Mouse (Mus musculus) layer of hippocampus, adult 2 months (tissue): ENCODE results near the gene Blm. TPM values are rescaled to one million over a fixed set of nuclear protein-coding genes. Genes with fewer than 3 reads are reported as not detected.

Source experiments
- DNase-seq, 2 experiments: peaks; one replicate each; pipeline ENCODE4 v3.0.0; 2022; ENCODE audit warnings: low spot score in 2 of 2
- H3K27ac ChIP-seq: fragments of 200-600 bp; 2 replicates; pipeline ENCODE4 v1.8.1; 2022
- H3K4me3 ChIP-seq: fragments of 200-600 bp; 2 replicates; pipeline ENCODE4 v1.8.1; 2022; ENCODE audit warnings: mild to moderate bottlenecking
- CTCF ChIP-seq: fragments of 200-600 bp; conservative IDR thresholded peaks from 2 replicates; pipeline ENCODE4 v1.8.1; 2022; ENCODE audit warnings: antibody characterized with exemption, mild to moderate bottlenecking, moderate library complexity
- long read RNA-seq, 2 experiments: library from polyadenylated mRNA; stranded (forward); transcript quantifications; one replicate each; pipeline ENCODE4 v2.0.0; 2021; ENCODE audit warnings: borderline mapping rate in 2 of 2
- total RNA-seq, 2 experiments: library from RNA; stranded (reverse); gene quantifications; 2 replicates each; pipeline ENCODE4 v1.2.3; 2021

Gene Blm
- 1 to 10 TPM; 3.1 to 4.3 TPM for total RNA-seq
- long read RNA-seq, experiment 1, result 0 reads
- long read RNA-seq, experiment 2, partial matches to known transcripts, result 1 of 2 reads
- long read RNA-seq, experiment 2, other reads (novel, unspliced or antisense), result 1 of 2 reads

DNA sequence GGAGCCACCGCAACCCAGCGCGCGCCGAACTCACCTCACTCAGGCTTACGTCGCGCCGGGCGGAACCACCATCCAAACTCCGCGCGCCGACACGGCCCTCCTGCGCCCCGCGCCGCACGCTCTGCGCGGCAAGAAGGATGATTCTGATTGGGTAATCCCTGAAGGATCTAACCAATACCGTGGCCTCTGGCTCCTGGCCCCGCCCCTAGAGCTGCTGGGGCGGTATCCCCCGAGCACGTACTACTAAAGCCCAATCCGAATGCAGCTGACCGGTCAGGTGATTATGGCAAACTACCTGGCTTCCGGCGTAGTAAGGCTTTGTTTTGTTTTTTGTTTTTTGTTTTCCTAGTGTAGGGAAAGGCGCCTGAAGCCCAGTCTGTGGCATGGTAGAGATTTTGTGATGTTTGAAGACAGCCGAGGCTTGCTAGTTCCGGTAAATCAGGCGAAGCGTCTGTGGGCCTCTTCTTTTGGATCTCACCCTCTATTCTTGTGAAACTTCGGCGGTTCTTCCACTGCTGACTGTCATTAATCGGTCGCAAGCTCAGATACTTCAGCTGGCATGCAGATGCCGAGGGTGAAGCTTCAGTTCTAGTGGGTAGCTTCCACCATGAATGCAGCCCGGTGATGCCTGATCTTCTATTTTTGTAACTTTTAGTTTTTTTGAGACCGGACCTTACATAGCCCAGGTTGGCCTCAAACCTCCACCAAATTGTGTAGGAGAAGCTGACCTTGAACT, at the start of gene Blm:
Blm (minus strand) TSS at position 111 of the 736 bp plus-strand sequence.
- no peak for TF ChIP-seq CTCF
- H3K4me3 ChIP-seq, result peak within 1 kb of the TSS; percentile 78
- DNase-seq, result peak; percentile 93 to 96
- H3K27ac ChIP-seq, result peak within 1 kb of the TSS; percentile 80

DNA sequence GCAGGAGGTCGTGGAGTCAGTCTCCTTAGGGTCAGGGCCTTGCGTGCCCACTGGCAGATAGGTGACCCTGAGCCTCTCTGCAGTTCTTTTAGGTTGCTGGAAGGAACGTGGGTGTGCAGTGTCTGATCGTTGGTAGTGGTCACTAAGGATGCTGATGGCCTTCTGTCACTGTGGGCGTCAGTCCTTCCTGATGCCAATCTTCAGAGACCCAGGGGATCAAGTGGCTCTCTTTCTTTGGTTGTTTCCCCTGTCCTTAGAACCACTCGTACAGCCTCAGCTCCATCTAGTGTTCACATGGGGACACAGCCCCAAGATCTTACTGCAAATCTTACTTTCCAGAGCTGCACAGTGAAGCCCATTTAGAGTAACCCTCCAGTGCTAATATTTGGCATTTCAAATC, 49.1 kb upstream of the Blm start:
- Histone ChIP-seq H3K4me3 (no peak overlapping the region), H3K27ac (no peak overlapping the region)
- DNase-seq, result peak; percentile 47 to 56
- TF ChIP-seq CTCF, result peak; percentile 93

DNA sequence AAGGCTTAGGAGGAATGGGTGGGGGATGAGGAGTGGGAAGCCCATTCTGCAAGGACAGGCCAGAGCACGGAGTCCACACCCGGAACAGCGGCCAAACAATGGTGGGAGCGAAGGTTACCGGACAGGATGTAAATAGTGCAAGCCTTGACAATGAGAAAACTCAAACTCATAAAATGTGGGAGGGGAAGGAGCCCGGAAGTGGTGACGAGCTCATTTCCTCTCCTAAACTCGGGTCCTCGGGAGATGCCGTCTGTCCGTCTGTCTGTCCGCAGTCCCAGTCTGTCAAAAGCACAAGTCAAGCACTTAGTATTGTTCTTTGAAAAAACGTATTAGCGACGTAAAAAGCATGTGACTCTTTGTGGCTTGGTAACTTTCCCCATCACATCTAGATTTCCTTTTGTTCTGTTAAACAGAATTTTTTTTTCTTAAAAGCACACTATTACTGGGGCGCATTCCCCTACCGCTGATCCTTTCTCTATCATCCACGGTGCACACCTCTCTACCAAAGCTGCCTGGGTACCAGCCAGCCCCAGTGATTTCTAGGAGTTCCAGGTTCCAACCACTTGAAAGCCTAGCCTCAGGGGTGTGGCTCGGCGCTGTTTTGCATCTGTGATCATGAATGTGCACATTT, 48.0 kb upstream of the Blm start:
- no peak overlapping the region for H3K27ac ChIP-seq
- no peak for TF ChIP-seq CTCF
- DNase-seq, result no peak
- no peak overlapping the region; the same call in 1 of the 2 replicates for H3K4me3 ChIP-seq

DNA sequence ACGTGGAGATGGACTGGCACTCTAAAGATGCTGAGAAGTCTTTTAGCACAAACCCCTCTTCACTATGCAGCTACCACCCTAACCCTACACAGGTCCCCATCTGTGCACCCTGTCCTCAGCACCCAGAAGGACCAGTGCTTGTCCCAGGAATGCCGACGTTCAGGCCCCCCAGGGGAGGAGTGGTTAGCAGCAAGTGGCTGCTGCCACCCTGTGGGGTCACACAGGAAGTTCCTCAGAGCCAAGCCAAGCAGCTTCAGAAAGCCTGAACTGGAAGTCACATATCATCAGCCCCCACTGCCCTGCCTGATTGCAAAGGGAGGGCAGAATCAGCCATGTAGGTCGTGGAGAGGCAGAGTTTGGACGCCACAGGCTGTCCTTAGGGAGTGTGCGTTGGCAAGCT, 45.4 kb upstream of the Blm start:
- peak; percentile 90 for TF ChIP-seq CTCF
- Histone ChIP-seq H3K27ac (no peak overlapping the region), H3K4me3 (no peak overlapping the region)
- DNase-seq, result no peak

DNA sequence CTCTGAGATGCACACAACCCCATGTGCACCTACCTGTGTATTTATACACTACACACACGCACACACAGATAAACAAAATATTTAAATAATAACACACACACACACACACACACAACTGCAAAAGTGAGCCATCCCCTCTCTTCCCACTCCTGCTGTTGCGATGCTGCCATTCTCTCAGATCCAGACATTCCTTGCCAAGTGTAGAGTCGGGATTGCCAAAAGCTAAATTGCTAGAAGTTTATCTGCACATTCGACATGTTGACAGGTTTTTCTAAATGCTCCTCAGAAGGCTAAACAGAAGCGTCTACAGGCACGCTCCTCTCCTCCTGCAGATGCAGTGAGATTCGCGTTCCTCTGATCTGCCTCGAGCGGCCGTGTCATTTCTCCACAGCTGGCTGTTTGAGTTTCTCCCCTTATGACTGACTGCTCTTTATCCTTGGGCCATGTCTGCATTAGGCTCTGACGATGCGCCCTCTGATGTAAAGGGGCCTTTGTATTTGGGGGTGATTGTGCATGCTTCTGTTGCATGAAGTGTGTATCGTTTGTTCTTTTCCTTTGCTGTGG, 42.6 kb upstream of the Blm start:
- Histone ChIP-seq H3K4me3 (no peak overlapping the region), H3K27ac (no peak overlapping the region)
- no peak for TF ChIP-seq CTCF
- no peak for DNase-seq

DNA sequence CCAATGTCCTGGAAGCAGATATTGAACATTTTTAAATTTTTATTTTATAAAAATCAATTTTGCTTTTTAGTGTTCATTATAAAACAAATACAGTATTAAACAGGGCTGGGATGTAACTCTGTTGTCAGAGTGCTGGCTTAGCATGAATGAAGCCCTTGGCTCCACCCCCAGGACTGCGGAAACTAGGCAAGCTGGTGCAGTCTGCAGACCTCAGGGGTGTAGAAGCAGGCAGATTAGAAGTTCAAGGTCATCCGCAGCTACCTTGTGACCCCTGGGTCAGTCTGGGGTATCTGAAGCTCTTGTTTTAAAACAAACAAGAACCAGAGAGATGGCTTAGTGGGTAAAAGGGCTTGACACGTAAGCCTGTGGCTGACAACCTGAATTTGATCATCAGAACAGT, 41.7 kb upstream of the Blm start:
- H3K4me3 ChIP-seq, result no peak overlapping the region
- TF ChIP-seq CTCF, result no peak
- no peak for DNase-seq
- no peak overlapping the region for H3K27ac ChIP-seq

DNA sequence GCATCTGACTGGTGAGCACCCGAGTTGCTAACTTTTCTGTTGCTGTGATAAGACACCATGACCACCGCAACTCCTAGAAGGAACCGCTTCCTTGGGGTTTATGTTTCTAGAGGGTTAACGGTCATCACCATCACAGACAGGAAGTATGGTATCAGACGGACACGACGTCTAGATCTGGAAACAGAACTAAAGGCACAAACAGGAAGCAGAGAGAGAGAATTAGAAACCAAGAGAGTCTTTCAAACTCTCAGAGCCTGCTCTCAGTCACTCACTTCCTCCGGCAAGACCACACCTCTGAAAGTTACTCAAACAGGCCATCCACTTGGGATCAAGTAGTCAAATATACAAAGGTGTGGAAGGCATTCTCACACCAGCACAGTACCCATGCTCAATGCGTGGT, 40.8 kb upstream of the Blm start:
- H3K27ac ChIP-seq, result no peak overlapping the region
- DNase-seq, result no peak
- no peak for TF ChIP-seq CTCF
- H3K4me3 ChIP-seq, result no peak overlapping the region

DNA sequence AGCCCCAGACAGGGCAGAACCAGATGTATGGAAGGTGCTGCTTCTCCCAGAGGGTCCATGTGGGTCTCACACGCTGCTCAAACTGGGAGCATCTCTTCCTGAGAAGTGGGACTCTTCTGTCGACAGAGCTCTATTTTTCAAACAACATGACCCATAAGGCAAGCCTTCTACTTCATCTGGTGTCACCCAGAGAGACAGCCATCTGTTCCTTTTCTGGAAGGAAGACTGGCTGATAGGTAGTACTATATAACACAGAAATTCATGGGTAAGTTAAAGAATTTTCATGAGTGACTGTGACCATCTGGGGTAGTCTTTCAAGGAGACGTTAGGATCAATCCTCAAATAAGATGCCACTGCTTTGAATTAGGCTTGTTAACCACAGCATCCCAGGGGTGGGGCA, 38.2 kb upstream of the Blm start:
- no peak for TF ChIP-seq CTCF
- no peak overlapping the region for H3K4me3 ChIP-seq
- H3K27ac ChIP-seq, result no peak overlapping the region
- DNase-seq, result no peak

DNA sequence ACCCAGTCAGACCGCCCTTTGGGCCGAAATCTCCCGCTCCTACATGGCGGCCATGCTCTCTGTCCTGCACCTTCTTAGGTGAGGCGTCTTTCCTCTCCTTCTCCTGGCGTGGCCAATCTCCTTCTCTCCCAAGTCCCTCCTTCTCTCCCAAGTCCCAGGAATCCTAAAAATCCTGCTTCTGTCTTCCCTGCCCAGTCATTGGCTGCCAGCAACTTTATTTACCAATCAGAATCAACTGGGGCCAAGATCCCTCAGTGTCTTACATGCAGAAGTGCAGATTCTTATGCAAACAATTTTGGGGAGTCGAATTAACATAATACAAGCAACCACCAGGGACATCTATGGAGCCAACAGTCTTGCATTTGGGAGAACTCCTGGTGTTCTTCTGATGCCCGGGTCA, 33.1 kb upstream of the Blm start:
- no peak overlapping the region for H3K4me3 ChIP-seq
- TF ChIP-seq CTCF, result no peak

DNA sequence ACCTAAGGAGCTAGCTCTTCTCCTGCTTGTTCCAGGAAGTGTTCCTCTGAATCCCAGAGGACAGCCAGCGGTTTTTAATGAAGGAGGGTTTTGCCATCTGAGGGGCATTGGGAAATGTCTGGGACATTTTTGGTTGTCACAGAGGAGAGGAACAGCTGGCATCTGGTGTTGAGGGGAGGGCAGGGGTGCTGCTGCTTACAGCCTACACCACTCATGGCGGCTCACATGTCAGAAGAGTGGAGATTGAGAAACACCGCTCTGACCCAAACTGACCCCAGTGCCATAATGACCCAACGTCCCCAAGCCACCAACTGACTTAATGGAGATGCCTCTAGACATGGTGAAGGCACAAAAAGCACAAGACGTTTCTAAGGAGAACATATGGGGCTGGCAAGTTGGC, 27.0 kb upstream of the Blm start:
- H3K27ac ChIP-seq, result no peak overlapping the region
- no peak for TF ChIP-seq CTCF
- H3K4me3 ChIP-seq, result no peak overlapping the region
- no peak for DNase-seq

More for the DNA sequence above, 33.1 kb upstream of the Blm start:
- no peak overlapping the region for H3K27ac ChIP-seq
- DNase-seq, result no peak

DNA sequence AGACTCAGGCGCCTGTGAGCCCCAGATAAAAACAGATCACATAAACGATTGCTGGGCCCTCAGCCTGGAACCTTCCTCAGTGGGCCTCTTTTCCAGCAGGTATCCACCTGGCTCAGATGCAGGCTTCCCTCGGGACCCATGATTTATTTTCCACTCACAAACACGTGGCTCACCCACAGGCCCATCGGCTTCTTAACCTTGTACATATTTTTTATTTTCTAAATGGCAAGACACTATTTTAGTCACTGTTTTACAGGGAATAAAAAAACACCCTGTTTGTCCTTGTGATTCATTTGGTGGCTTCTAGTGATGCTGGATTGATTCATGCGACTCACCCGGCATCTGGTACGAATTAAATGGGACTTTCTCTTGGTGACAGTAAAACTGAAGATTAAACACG, 26.4 kb upstream of the Blm start:
- no peak overlapping the region for H3K27ac ChIP-seq

DNA sequence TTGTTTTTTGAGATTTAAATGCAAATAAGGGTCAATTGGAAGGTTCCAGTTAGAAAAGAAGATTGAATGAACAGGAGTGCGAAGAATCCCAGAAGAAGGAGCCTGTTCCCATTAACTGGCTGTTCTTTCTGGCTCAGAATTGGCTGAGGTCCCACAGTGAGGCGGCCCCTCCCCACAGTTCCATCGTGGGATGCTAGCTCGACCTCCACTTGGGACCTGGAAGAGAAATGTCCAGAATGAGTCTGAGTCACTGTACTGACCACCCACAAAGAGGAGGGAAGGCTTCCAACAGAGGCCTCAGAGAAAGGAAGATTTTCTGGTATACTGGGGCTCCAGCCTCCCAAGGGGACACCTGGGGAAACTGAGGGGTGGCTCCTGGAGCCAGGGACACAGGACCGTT, 23.7 kb upstream of the Blm start:
- no peak for TF ChIP-seq CTCF
- no peak overlapping the region for H3K4me3 ChIP-seq
- no peak overlapping the region for H3K27ac ChIP-seq
- DNase-seq, result no peak

More for the DNA sequence above, 26.4 kb upstream of the Blm start:
- H3K4me3 ChIP-seq, result no peak overlapping the region
- no peak for DNase-seq
- TF ChIP-seq CTCF, result no peak

DNA sequence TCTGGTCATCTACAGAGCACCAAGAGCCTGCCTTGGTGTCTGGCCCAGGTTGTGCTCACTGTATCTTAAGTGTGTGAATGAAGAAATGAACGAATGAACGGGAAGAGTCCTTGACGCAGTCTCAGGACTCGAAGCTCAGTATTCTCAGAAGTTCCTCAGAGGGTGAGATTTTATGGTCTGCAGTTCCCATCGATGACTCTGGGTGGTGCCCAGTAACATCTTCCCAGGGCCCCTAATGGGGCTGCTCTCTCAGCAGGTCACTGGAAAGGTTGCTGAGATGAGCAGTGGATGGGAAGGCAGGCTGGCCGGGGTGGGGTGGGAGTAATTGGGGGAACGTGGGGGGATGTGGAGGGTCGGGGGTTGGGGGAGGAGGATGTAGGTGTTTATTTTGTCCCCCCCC, 23.2 kb upstream of the Blm start:
- H3K27ac ChIP-seq, result no peak overlapping the region
- peak; percentile 58 for TF ChIP-seq CTCF

More for the DNA sequence above, 23.2 kb upstream of the Blm start:
- H3K4me3 ChIP-seq, result no peak overlapping the region
- DNase-seq, result no peak
